Mouse (Mus musculus): ENCODE measurements around the gene Pdcl.

The Pdcl gene

GRCm38 (mm10) chr2:37358633-37359540, at the start of gene Pdcl:
TSS of gene Pdcl (minus strand) at chr2:37359332.
- in situ Hi-C loops (cut with MboI; ENCODE audit: low sequenced_read_pairs), result no loop called here

- in situ Hi-C loops (cut with MboI; ENCODE audit: low sequenced_read_pairs), result loop anchor here (25.0 kb wide), 1 partner anchor 367 kb away; no protein-coding TSS in a partner anchor
Measured at GRCm38 (mm10) chr2:37395539-37395938, 36.4 kb upstream of the Pdcl start.

- in situ Hi-C loops (cut with MboI; ENCODE audit: low sequenced_read_pairs), result loop anchor here (10.0 to 25.0 kb wide), 2 partner anchors 112 to 379 kb away; no protein-coding TSS in a partner anchor
Measured at GRCm38 (mm10) chr2:37382921-37383320, 23.8 kb upstream of the Pdcl start.

GRCm38 (mm10) chr2:37380189-37380588, 21.1 kb upstream of the Pdcl start:
- in situ Hi-C loops (cut with MboI; ENCODE audit: low sequenced_read_pairs), result loop anchor here (10.0 to 25.0 kb wide), 2 partner anchors 115 to 382 kb away; no protein-coding TSS in a partner anchor

GRCm38 (mm10) chr2:37376018-37376417, 16.9 kb upstream of the Pdcl start:
- in situ Hi-C loops (cut with MboI; ENCODE audit: low sequenced_read_pairs), result loop anchor here (25.0 kb wide), 1 partner anchor 386 kb away; no protein-coding TSS in a partner anchor

- in situ Hi-C loops (cut with MboI; ENCODE audit: low sequenced_read_pairs), result no loop called here
Measured at GRCm38 (mm10) chr2:37370651-37371050, 11.5 kb upstream of the Pdcl start.

- in situ Hi-C loops (cut with MboI; ENCODE audit: low sequenced_read_pairs), result no loop called here
Measured at GRCm38 (mm10) chr2:37359908-37360307, 776 bp upstream of the Pdcl start.

GRCm38 (mm10) chr2:37355571-37355970, 3.6 kb downstream of the Pdcl start:
- in situ Hi-C loops (cut with MboI; ENCODE audit: low sequenced_read_pairs), result no loop called here

- in situ Hi-C loops (cut with MboI; ENCODE audit: low sequenced_read_pairs), result no loop called here
Measured at GRCm38 (mm10) chr2:37351671-37352070, 7.5 kb downstream of the Pdcl start.

- in situ Hi-C loops (cut with MboI; ENCODE audit: low sequenced_read_pairs), result loop anchor here (25.0 kb wide), 1 partner anchor 601 kb away; the partner anchor contains the start of gene Olfr347
Measured at GRCm38 (mm10) chr2:37338497-37339187, 20.5 kb downstream of the Pdcl start.

- in situ Hi-C loops (cut with MboI; ENCODE audit: low sequenced_read_pairs), result loop anchor here (25.0 kb wide), 1 partner anchor 596 kb away; the partner anchor contains the start of gene Olfr347
Measured at GRCm38 (mm10) chr2:37333321-37333720, 25.8 kb downstream of the Pdcl start.

- in situ Hi-C loops (cut with MboI; ENCODE audit: low sequenced_read_pairs), result loop anchor here (25.0 kb wide), 1 partner anchor 589 kb away; the partner anchor contains the start of gene Olfr347
Measured at GRCm38 (mm10) chr2:37326215-37326614, 32.9 kb downstream of the Pdcl start, which contains the start of gene Olfr368. TSS of gene Olfr368 (plus strand) at chr2:37326515.
